Mouse (Mus musculus) neutrophil, adult 5-6 weeks (primary cell): ENCODE data around the gene Bad. TPM values are rescaled to one million over a fixed set of nuclear protein-coding genes. Genes with fewer than 3 reads are reported as not detected.

ENCODE experiments used
- ATAC-seq: fragments of 151-379, 151-347 bp; 2 replicates; pipeline ENCODE4 v1.8.0; 2017; ENCODE audit warnings: mild to moderate bottlenecking, moderate TSS enrichment; ENCODE audit not compliant: insufficient number of reproducible peaks, poor library complexity, low FRiP score, severe bottlenecking; ENCODE audit errors: extremely low read depth
- total RNA-seq: library from RNA; stranded (forward); fragments of 200-1000 nt; gene quantifications from 2 replicates; pipeline ENCODE4 v1.2.3, GENCODE M21; 2017

The Bad gene
- total RNA-seq, 1 experiment from 2014 or later: 35.0 TPM

- no peak for ATAC-seq
Measured at GRCm38 (mm10) chr19:6931002-6931401, 10.7 kb upstream of the Bad start.

GRCm38 (mm10) chr19:6932018-6932417, 9.6 kb upstream of the Bad start:
- ATAC-seq: no peak

DNA sequence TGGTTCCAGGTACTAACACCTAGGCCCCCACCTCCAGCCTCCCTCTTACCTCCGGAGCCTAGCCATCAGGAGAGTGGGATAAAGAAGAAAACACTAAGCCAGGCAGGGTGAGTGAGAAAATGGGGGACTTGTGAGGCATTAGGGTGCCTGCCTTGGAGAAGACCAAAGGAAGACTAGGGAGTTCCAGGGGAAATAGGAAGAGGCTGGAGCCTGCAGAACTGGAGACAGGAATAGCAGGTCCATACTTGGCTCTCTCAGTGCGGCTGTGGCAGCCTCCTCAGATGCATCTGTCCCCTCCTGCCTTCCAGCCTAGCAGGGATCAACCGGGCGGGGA, 8.6 kb upstream of the Bad start:
- no peak for ATAC-seq

DNA sequence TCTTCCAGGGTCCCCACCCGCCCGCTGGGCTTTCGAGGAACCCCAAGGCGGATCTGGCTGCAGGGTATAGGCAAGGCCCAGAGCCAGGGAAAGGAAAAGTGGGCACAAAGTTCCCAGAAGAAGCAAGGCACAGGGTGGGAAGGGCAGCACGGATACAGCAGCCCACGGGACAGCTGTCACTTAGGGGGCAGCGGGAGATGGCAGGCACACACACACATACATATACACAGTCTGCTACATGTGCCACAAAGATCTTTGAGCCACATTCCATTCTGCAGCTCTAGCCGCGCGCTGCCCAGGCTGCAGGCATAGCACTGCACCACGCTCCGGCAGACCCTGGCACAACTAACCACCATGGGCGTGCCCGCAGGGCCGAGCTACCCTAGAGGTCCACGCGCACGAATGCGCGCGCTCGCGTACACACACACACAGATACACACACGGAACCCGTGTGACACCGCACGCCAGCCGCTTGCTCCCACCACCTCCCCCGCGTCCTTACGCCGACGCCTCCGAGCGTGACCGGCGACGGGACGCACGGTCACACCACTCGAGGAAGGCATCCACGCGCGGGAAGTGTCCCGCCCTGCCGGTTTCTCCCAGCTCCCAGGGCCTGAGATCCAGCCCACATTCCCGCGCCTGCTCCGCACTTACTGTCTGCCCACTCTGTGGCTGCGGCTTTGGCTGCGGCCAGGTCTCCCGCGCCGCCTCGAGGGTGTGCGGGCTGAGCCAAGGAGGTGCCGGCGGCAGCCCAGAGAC, 8.0 kb upstream of the Bad start:
- ATAC-seq: peak; percentile 27

GRCm38 (mm10) chr19:6934195-6934977, 7.3 kb upstream of the Bad start, which contains the start of gene Kcnk4:
TSS of gene Kcnk4 (minus strand) at chr19:6934515.
- ATAC-seq: no peak

DNA sequence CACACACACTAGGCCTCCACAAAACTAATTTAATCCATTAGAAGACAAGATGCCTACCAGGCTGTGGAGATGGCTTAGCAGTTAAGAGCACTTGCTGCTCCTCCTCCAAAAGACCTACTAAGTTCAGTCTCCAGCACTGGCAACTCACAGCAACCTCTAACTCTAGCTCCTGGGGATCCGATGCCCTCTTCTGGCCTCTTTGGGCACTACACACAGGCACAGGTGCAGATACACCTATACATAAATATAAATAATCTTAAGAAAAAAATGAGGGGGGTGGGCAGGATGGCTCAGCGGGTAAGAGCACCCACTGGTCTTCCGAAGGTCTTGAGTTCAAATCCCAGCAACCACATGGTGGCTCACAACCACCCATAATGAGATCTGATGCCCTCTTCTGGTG, 5.4 kb upstream of the Bad start:
- no peak for ATAC-seq

- ATAC-seq: no peak
Measured at GRCm38 (mm10) chr19:6937541-6938465, 3.9 kb upstream of the Bad start.

- no peak for ATAC-seq
Measured at GRCm38 (mm10) chr19:6939106-6940002, 2.3 kb upstream of the Bad start.

DNA sequence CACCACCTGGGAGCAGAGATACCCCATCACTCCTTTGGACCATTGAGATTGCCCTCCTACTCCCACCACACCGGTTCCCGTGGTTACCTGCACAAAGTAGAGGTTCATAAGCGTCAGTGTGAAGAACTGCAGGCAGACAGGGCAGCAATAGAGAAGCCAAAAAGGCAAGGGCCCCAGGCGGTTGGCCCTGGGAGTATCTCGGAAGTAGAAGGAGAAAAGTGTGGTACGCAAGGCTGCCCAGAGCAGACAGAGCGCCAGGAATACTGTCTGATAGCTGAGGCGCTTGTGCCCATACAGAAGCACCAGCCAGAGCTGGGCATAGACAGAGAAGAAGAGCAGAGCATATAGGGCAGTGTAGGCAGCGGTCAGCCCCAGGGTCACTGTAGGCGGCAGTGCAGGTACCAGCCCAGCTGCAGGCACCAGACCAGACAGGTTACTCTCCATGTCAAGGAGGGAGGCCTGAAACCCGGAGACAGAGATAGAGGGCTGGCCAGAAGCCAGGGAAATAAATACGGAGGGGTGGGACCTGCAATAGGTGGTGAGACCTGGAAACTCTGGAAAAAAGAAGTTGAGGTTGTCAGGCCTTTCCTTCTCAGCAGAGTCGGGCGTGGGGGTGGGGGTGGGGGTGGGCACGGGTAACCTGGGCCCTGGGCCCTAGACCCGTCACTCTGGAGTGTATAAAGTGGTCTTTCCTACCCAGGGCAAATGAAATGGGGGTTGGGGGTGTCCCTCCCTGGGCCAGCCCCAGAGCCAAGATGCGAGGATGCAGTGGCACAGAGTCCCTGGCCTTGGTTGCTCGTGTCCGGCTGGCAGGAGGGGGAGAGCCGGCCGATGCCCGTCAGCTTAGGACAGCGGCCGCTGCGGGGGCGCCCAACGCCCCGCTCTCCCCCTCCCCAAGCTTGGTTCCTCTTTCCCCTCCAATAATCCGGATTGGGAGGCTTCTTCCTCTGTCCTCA, 987 bp upstream of the Bad start:
- no peak for ATAC-seq

- peak; percentile 75 for ATAC-seq
Measured at GRCm38 (mm10) chr19:6942249-6942691, 609 bp downstream of the Bad start, which contains the start of gene Gpr137. TSS of gene Gpr137 (minus strand) at chr19:6942480.

DNA sequence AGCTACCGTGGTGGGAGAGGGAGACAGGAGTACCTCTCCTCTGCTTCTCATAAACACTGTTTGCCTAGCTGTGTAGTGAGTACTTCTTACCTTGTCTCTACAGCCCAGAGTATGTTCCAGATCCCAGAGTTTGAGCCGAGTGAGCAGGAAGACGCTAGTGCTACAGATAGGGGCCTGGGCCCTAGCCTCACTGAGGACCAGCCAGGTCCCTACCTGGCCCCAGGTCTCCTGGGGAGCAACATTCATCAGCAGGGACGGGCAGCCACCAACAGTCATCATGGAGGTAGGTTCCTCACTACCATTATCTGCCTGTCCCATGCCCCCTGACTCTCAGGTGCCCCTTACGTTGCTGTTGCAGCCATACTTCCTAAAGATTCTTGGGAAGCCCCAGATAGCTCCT, 1.1 kb downstream of the Bad start:
- no peak for ATAC-seq

DNA sequence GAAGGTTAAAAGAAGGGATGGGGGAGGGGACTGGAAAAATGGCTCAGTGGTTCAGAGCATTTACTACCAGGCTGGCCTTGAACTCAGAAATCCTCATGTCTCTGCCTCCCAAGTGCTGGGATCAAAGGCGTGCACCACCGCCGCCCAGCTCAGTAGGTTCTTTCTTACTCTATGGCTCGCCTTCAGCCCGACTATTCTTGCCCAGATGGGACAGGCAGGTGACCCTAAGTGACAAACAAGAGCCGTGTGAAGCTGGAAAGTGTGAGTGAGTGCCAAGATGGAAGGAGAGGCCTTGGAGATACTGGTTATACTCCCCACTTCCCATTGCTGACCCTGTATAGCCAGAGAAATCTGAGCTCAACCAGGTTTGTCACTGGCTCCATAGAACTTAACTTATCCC, 2.0 kb downstream of the Bad start:
- no peak for ATAC-seq

DNA sequence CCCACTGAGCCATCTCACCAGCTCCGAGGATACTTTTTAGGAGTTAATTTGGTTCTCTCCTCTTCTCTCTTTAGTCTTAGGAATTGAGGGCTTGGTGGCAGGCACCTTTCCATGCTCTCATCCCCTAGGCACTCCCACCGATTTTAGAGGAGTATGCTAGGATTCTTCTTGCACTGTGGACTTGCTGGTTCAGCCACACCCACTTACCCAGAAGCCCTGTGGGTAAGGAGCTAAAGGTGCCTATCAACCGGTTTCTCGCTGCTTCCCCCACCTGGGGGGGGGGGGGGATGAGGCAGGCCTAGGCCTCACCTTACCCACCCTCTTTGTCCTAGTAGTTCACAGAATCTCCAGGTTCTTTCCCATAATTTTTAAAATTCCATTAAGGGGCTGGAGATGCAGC, 6.1 kb downstream of the Bad start:
- ATAC-seq: no peak

DNA sequence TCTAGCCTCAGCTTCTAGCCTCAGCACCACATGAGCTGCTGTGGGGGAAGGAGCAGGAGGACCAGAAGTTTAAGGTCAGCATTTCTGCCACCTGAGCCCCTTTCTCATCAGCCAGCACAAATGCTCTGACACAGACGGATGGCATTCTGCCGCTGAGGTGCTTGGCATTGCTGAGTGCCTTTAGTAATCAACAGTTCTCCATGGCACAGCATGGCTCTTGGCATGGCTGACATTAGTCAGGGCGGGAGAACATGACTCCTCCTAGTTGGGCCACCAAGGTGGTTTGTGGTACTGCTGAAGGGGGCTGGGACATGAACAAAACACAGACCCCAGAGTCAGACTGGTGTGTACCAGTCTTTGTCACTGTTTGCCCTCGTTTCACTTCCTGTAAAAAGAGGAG, 6.5 kb downstream of the Bad start:
- ATAC-seq: no peak

DNA sequence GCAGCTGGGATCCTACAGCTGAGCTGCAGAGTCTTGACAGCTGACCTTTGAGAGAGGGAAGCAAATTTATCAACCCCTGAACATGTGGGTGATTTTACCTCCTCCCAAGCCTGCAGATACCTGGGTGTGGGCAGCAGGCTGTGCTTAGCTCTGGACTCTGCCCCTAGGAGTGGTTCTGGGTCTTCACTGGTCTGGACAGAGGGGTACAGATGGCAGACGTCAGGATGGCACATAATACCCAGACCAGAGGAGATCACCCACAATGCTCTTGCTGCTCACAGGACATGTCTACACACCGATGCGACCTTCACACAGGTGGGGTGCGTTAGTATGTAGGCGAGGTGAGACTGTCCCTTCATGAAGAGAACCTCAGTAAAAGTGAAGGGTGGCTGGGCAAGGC, 7.9 kb downstream of the Bad start:
- no peak for ATAC-seq

DNA sequence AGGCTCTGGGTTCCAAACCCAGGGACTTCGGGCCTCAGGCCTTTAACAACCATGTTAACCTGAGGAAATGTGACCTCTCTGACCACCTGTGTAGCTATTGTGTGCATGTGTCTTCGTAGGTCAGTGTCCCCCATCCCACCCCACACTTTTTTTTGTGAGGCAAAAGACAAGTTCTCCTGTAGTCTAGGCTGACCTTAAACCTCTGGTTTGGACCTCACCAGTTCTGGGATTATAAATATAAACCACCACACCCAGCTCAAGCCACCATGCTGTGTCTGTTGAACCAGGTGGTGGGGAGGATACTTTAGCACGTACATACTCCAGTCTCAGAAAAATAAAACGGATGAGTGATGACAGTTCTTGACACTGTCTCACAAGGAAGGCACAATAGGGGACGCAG, 8.3 kb downstream of the Bad start:
- no peak for ATAC-seq

- no peak for ATAC-seq
Measured at GRCm38 (mm10) chr19:6950613-6951153, 9.0 kb downstream of the Bad start.
